Mouse (Mus musculus): ENCODE results near the gene Olfr1310.
"Not testable (repeated sequence)": the region's sequence is repeated elsewhere in the genome, so short reads cannot be mapped to it uniquely, and the experiment has no call there.

The Olfr1310 gene

GRCm38 (mm10) chr2:112012608-112013007, at the start of gene Olfr1310:
TSS of gene Olfr1310 (minus strand) at chr2:112012708.
- DNase-seq (ENCODE audit: low read depth, low spot score) = no peak
- no peaks in the 10 kb centered on the region for H3K36me3 ChIP-seq (ENCODE audit: control insufficient read depth, insufficient read depth, low read length, poor library complexity, severe bottlenecking)
- no peaks in the 10 kb centered on the region for H3K27me3 ChIP-seq (ENCODE audit: control insufficient read depth, insufficient read depth, low read length, poor library complexity, severe bottlenecking)

DNA sequence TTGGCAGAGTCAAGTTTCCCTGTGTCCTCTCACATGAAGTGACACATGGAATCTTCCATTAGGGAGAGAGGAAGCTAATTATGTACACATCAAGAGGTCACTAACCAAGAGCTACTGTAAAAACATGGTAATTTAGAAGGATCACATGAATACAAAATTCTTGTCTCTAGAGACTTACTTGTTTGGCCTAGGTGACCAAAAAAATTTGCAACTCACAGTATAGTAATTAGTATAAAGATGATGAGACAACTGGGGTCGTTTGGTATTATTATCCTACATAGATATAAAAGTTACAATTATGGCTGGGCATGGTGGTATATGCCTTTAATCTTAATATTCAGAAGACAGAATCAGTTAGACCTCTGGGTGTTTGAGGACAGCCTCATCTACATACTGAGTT, 37.6 kb upstream of the Olfr1310 start, which contains the start of gene Olfr1312:
Gene Olfr1312, minus strand, starts transcription at position 101 of the 400 bp plus-strand sequence.
- no peak for DNase-seq (ENCODE audit: low read depth, low spot score)
- H3K36me3 ChIP-seq (ENCODE audit: control insufficient read depth, insufficient read depth, low read length, poor library complexity, severe bottlenecking) = no peaks in the 10 kb centered on the region
- H3K27me3 ChIP-seq (ENCODE audit: control insufficient read depth, insufficient read depth, low read length, poor library complexity, severe bottlenecking) = no peaks in the 10 kb centered on the region

DNA sequence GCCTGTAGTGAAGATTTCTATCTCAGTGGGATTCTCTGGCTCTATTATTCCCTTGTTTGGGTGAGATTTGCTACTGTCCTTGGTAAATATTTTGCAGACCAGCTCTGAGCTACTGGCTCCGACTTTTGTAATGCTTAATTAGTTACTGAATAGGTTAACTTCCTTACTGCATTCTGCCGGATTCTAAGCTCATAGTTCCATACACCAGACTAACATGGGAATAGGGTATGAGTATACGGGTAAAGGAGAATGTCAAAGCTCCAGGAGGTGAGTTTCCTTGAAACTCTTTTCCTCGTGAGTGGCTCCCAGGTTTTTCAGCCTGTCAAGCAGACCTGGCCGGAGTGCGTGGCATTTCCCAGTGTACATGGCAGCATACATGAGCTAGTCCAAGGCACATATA, 14.5 kb upstream of the Olfr1310 start:
- not testable (repeated sequence) for H3K27me3 ChIP-seq (ENCODE audit: control insufficient read depth, insufficient read depth, low read length, poor library complexity, severe bottlenecking); H3K36me3 ChIP-seq (ENCODE audit: control insufficient read depth, insufficient read depth, low read length, poor library complexity, severe bottlenecking); DNase-seq (ENCODE audit: low read depth, low spot score)

GRCm38 (mm10) chr2:112024312-112024711, 11.8 kb upstream of the Olfr1310 start, which contains the start of gene Olfr1311:
TSS of gene Olfr1311 (minus strand) at chr2:112024412.
- no peak for DNase-seq (ENCODE audit: low read depth, low spot score)
- no peaks in the 10 kb centered on the region for H3K27me3 ChIP-seq (ENCODE audit: control insufficient read depth, insufficient read depth, low read length, poor library complexity, severe bottlenecking)
- no peaks in the 10 kb centered on the region for H3K36me3 ChIP-seq (ENCODE audit: control insufficient read depth, insufficient read depth, low read length, poor library complexity, severe bottlenecking)

DNA sequence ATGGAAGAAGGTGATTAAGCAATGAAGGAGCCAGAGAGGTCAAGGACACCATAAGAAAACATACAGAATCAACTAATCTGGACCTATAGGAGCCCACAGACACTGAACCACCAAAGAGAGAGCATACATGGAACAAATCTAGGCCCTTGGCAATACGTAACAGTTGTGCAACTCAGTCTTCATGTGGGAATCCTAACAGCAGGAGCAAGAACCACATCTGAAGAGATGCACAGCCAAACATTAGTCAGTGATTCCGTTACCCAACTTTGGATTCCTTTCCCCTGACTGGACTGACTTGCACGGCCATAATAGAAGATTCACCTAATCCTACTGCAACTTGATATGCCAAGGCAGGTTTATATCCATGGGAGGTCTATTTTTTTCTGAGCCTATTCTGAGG, 2.4 kb upstream of the Olfr1310 start:
- H3K27me3 ChIP-seq (ENCODE audit: control insufficient read depth, insufficient read depth, low read length, poor library complexity, severe bottlenecking) = no peaks in the 10 kb centered on the region
- DNase-seq (ENCODE audit: low read depth, low spot score) = no peak
- H3K36me3 ChIP-seq (ENCODE audit: control insufficient read depth, insufficient read depth, low read length, poor library complexity, severe bottlenecking) = no peaks in the 10 kb centered on the region

- Histone ChIP-seq H3K27me3 (ENCODE audit: control insufficient read depth, insufficient read depth, low read length, poor library complexity, severe bottlenecking) (no peaks in the 10 kb centered on the region), H3K36me3 (ENCODE audit: control insufficient read depth, insufficient read depth, low read length, poor library complexity, severe bottlenecking) (no peaks in the 10 kb centered on the region)
- DNase-seq (ENCODE audit: low read depth, low spot score) = no peak
Observed at GRCm38 (mm10) chr2:111990181-111990580, 22.3 kb downstream of the Olfr1310 start, which contains the start of gene Olfr1309. TSS of gene Olfr1309 (minus strand) at chr2:111990281.

DNA sequence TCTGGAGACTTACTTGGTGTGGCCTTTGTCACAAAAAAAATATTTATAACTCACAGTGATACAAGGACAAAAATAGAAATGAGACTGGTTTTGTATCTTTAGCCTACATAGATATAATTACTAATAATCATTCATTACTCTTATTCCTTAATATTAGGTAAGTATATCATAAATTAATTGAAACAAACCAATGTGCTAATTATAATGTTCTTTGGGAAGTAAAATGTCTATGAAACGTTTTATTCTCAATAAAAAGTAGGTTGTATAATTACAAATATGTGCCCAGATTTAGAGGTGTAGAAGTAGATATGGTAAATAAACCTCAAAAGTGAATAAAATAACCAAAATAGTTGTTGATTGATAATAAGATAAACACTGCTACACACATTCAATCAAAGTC, 47.7 kb downstream of the Olfr1310 start, which contains the start of gene Olfr1308:
Gene Olfr1308, minus strand, starts transcription at position 101 of the 400 bp plus-strand sequence.
- no peak for DNase-seq (ENCODE audit: low read depth, low spot score)
- Histone ChIP-seq H3K36me3 (ENCODE audit: control insufficient read depth, insufficient read depth, low read length, poor library complexity, severe bottlenecking) (no peaks in the 10 kb centered on the region), H3K27me3 (ENCODE audit: control insufficient read depth, insufficient read depth, low read length, poor library complexity, severe bottlenecking) (no peaks in the 10 kb centered on the region)

All from splenic B cell, adult 2 months (primary cell).